Mouse (Mus musculus) thymus, postnatal 4 days (tissue): Measurements from ENCODE around the gene Tmpo.

Source experiments
- DNase-seq: peaks from one replicate; pipeline ENCODE4 v3.0.0; 2021

Tmpo gene

GRCm38 (mm10) chr10:91102799-91103590, 78.1 kb downstream of the Tmpo start:
- DNase-seq = no peak

- DNase-seq = no peak
Observed at GRCm38 (mm10) chr10:91101936-91102335, 79.2 kb downstream of the Tmpo start.

- DNase-seq = no peak
Observed at GRCm38 (mm10) chr10:91100101-91100500, 81.0 kb downstream of the Tmpo start.

- no peak for DNase-seq
Observed at GRCm38 (mm10) chr10:91098056-91098455, 83.1 kb downstream of the Tmpo start.
